Mouse (Mus musculus) cortical plate, adult 2 months (tissue): ENCODE data around the gene 6330409D20Rik.

Experiments
- CTCF ChIP-seq: fragments of 200-500 bp; IDR thresholded peaks from 2 replicates; pipeline ENCODE4 v1.5.1; 2011; ENCODE audit warnings: mild to moderate bottlenecking, control low read depth, low read length; ENCODE audit not compliant: insufficient read depth; ENCODE audit errors: extremely low read depth
- POLR2A ChIP-seq: fragments of 200-500 bp; IDR thresholded peaks from 2 replicates; pipeline ENCODE4 v1.6.1; 2011; ENCODE audit warnings: mild to moderate bottlenecking, low read length, control low read depth; ENCODE audit not compliant: insufficient read depth; ENCODE audit errors: extremely low read depth

GRCm38 (mm10) chr2:32734480-32734879 is 6.3 kb downstream of the 6330409D20Rik start:
- TF ChIP-seq CTCF (no peak), POLR2A (no peak)
